Mouse (Mus musculus) cerebellum, adult 2 months (tissue): Measurements from ENCODE around the gene Lef1. TPM values are rescaled to one million over a fixed set of nuclear protein-coding genes. Genes with fewer than 3 reads are reported as not detected.

ENCODE experiments used
- DNase-seq, 2 experiments: peaks; one replicate each; pipeline ENCODE4 v3.0.0; 2021
- H3K27ac ChIP-seq: fragments of 200-500 bp; 2 replicates; pipeline ENCODE4 v1.5.1; 2012; ENCODE audit warnings: low read length, control low read depth, inconsistent platforms; ENCODE audit not compliant: insufficient read depth
- H3K27me3 ChIP-seq: fragments of 200-500 bp; 2 replicates; pipeline ENCODE4 v1.6.1; 2012; ENCODE audit warnings: inconsistent platforms, mild to moderate bottlenecking, low read length, moderate library complexity; ENCODE audit not compliant: control insufficient read depth, insufficient read depth
- H3K4me1 ChIP-seq: fragments of 200-500 bp; 2 replicates; pipeline ENCODE4 v1.6.1; 2011; ENCODE audit warnings: low read length; ENCODE audit not compliant: control insufficient read depth, insufficient read depth
- H3K4me3 ChIP-seq: fragments of 200-500 bp; replicated peaks from 2 replicates; pipeline ENCODE3; 2011; ENCODE audit warnings: mild to moderate bottlenecking, low read depth, low read length, control low read depth; ENCODE audit not compliant: insufficient read depth
- CTCF ChIP-seq: fragments of 200-500 bp; IDR thresholded peaks from 2 replicates; pipeline ENCODE4 v1.5.1; 2011; ENCODE audit warnings: low read depth, mild to moderate bottlenecking, control low read depth, low read length, moderate library complexity, borderline replicate concordance; ENCODE audit not compliant: insufficient read depth
- POLR2A ChIP-seq: fragments of 200-500 bp; IDR thresholded peaks from 2 replicates; pipeline ENCODE4 v1.6.1; 2011; ENCODE audit warnings: low read length, control low read depth, borderline replicate concordance; ENCODE audit not compliant: insufficient read depth
- WGBS: fragments of 180-500 bp; shearing (Covaris S2); methylation state at CpG from one replicate; pipeline ENCODE4 v1.1.7; 2018; 5-methylcytosine and 5-hydroxymethylcytosine counted together
- polyA plus RNA-seq: library from polyadenylated mRNA; depleted of rRNA; stranded (reverse); fragments of >200 nt; gene quantifications from 2 replicates; pipeline ENCODE4 v1.2.3, GENCODE M21; 2012

The Lef1 gene
- polyA plus RNA-seq, 1 experiment, result 6.8 TPM

DNA sequence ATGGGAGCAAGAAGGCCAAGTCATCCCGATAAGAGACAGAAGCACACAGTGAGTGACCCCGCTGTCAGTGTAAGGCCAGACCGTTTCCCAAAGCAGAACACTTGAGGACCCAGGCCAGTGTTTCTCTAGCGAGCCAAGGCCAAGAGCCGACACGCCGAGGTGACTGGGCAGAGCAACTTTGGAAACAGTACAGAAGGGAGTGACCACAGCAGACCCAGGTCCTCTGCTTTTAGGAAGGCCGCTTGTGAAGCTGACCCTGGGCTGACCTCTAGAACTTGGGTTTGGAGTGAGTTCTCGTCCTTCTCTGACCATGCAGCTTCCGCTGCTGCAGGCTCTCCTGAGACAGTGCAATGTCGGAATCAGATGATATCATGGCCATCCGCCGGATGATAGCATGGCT, 140.7 kb downstream of the Lef1 start:
- Histone ChIP-seq H3K4me1 (no peaks in the 10 kb centered on the region), H3K27me3 (no peaks in the 10 kb centered on the region), H3K27ac (no peak overlapping the region), H3K4me3 (no peak overlapping the region)
- 85% methylated on average over 13 of the region's 13 CpGs for WGBS
- TF ChIP-seq CTCF (no peak), POLR2A (no peak)
- no peak for DNase-seq

DNA sequence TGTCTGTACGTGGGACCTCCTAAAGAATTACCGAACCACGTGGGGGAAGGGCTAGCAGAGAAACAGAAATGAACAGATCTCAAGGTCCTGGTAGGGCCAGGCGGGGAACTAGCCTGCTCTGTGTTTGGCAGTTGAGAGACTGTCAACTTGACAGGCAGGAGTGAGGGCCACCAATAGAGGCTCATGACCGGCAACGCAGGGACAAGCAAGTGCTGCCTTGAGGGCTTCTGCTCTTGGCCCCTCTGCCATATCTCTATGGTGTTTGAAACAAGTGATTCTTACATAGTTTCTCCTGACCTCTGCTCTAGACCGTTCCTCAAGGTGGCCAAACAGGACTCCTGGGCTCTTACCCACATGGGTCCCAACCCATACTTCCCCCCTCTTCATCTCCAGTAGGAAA, 141.3 kb downstream of the Lef1 start:
- Histone ChIP-seq H3K4me1 (no peaks in the 10 kb centered on the region), H3K27ac (no peak overlapping the region), H3K27me3 (no peaks in the 10 kb centered on the region), H3K4me3 (no peak overlapping the region)
- 89% methylated on average over 7 of the region's 7 CpGs for WGBS
- TF ChIP-seq CTCF, result no peak
- no peak for TF ChIP-seq POLR2A
- no peak for DNase-seq

DNA sequence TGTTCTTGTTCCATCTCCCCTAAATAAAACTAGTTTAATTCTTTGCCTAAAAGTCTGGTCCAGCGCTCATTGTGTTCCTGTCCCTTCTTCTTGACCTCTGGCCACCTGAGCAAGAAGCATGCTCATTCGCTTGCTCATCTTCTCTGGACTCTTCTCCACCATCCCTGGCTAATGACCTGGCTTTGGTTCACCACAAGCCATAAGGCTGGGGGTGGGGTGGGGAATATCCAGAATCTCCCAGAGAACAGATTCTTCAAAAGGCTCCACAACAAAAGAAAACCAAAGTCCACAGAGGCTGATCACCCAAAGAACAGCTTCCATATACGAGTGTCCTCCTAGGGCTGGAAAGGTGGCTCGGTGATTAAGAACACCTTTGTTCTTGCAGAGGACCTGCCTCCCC, 144.7 kb downstream of the Lef1 start:
- Histone ChIP-seq H3K4me1 (no peaks in the 10 kb centered on the region), H3K27me3 (no peaks in the 10 kb centered on the region), H3K27ac (no peak overlapping the region), H3K4me3 (no peak overlapping the region)
- no peak for DNase-seq
- no peak for TF ChIP-seq CTCF
- TF ChIP-seq POLR2A, result no peak
- 93% methylated on average over 4 of the region's 4 CpGs for WGBS

DNA sequence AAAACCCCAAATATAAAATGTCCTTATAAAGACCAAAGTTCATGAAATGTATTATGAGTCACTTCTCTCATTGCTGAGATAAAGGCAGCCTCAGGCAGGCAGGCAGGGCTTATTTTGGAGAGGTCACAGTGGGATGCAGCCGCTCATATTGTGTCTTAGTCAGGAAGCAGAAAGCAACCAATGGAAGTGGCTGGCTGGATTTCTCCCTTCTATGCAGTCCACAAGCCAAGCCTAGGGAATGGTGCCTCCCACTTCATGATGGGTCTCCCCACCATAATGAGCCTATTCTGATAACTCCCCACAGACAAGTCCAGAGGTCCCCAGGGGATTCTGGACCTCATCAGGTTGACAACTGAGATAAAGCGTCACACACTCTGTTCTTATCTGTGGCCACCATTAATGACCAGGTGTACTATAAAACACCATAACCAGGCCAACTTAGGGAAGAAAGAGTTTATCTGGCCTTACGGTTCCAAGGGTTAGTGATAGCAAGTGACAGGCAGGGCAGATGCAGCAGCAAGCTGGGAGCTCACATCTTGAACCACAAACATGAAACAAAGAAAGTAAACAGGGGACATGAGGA, 145.2 kb downstream of the Lef1 start:
- TF ChIP-seq CTCF, result no peak
- TF ChIP-seq POLR2A, result no peak
- WGBS, result 93% methylated on average over 3 of the region's 3 CpGs
- no peak for DNase-seq
- Histone ChIP-seq H3K4me1 (no peaks in the 10 kb centered on the region), H3K4me3 (no peak overlapping the region), H3K27ac (no peak overlapping the region), H3K27me3 (no peaks in the 10 kb centered on the region)

DNA sequence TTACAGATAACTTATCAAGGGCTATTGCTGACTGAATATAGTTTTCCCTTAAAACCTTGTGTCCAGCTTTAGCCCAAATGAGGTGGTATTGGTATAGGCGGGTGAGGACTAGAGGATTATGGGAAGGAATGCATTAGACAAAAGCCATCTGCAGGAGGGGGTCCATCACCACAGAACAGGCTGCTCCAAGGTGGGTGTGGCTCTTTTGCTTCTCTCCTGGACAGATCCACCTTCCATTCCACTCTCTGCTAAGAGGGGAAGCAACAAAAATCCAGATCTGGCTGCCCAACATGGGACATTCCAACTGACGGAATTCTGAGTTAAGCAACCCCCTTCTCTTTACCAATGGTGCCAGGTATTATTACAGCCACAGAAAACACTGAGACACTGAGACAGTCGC, 148.7 kb downstream of the Lef1 start:
- no peak for DNase-seq
- H3K4me1 ChIP-seq, result no peaks in the 10 kb centered on the region
- H3K27ac ChIP-seq, result no peak overlapping the region
- H3K27me3 ChIP-seq, result no peaks in the 10 kb centered on the region
- no peak overlapping the region for H3K4me3 ChIP-seq
- TF ChIP-seq CTCF (no peak), POLR2A (no peak)
- WGBS, result 89% methylated on average over 3 of the region's 3 CpGs

DNA sequence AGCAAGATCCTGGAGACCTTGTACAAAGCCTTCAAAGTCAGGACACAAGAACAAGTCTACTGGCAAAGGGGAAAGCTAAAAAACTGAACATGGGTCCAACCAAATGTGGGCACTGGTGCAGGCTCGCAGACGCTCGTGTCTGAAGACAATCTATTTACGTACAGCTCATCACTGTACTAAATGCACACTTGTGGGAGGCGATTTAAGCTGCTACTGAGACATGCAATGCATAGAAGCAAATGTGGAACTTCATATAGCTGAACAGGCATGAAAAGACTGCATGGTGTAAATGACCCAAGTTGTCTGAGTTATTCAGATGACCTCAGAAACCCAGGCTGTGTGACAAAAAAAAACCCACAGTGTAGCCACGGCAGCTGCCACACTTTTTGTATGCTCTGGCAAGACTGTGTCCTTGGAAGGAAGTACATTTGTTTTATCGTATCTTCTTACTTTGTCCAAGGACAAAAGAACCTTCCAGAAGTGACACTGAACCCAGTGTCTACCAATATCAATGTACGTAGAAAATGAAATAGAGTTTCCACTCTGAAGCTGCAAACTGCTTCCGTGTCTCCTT, 149.2 kb downstream of the Lef1 start:
- H3K27me3 ChIP-seq, result no peaks in the 10 kb centered on the region
- no peaks in the 10 kb centered on the region for H3K4me1 ChIP-seq
- H3K27ac ChIP-seq, result no peak overlapping the region
- TF ChIP-seq CTCF (no peak), POLR2A (no peak)
- WGBS, result 88% methylated on average over 9 of the region's 9 CpGs
- no peak for DNase-seq
- H3K4me3 ChIP-seq, result no peak overlapping the region

DNA sequence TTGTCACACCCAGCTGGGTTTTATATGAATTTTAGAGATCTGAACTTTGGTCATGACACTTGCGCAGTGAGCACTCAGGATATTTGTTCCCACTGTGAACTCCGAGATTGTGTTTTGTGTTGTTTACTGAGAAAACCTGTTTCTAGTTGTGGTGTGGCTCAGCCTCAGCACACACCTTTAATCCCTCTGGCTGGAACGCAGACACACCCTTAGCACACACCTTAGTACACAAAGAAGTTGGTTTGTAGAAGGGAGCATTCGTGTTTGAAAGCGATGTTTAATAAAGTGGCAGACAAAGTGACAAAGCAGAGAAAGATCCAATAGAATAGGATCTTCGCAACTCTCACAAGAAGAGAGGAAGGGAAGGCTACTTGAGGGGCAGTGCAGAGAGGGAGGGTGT, 150.1 kb downstream of the Lef1 start:
- TF ChIP-seq POLR2A (no peak), CTCF (no peak)
- DNase-seq, result no peak
- no peak overlapping the region for H3K4me3 ChIP-seq
- no peak overlapping the region for H3K27ac ChIP-seq
- H3K4me1 ChIP-seq, result no peaks in the 10 kb centered on the region
- no peaks in the 10 kb centered on the region for H3K27me3 ChIP-seq
- WGBS, result 96% methylated on average over 6 of the region's 6 CpGs

DNA sequence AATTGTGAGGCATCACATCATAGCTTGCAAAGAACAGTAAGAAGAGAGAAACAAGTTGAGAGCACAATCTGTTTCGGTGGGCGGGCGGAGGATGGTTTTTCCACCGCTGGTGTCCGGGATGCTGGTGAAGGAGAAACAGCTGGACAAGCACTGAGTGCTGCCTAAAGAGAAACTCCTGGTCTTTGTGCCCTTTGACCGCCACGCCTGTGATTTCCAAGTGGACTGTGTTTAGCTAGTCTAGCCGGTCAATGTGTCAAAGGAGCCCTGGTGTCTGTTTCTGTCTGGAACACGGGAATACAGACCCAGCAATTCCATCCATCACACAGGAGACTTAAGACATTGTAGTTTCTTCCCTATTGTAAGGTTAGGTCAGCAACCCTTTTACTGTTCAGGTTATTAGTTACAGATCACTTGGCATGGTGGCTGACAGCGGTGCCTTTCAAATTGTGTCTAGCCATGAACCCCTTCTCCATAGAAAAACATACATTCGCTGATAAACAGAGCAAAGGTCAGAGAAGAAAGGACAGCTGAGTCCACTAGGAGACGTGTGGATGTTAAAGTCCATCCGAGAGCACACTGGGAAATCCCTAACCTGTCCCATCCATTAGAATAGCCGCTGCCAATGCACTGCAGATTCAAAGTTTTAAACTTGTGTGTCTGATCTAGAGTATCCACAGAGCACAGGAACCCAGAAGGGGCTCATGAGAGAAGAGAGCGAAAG, 153.7 kb downstream of the Lef1 start:
- Histone ChIP-seq H3K27me3 (no peaks in the 10 kb centered on the region), H3K27ac (no peak overlapping the region), H3K4me3 (no peak overlapping the region), H3K4me1 (no peaks in the 10 kb centered on the region)
- WGBS, result 87% methylated on average over 15 of the region's 15 CpGs
- TF ChIP-seq CTCF (no peak), POLR2A (no peak)
- no peak for DNase-seq
